Mouse (Mus musculus) hindbrain, embryonic 13.5 days (tissue): Measurements from ENCODE around the gene Amz2. TPM values are rescaled to one million over a fixed set of nuclear protein-coding genes. Genes with fewer than 3 reads are reported as not detected.

Source experiments
- microRNA-seq: library from miRNA; unstranded; fragments of <30 nt; microRNA quantifications from one replicate; pipeline ENCODE4, GENCODE M21; 2016
- polyA plus RNA-seq: library from polyadenylated mRNA; unstranded; fragments of >200 nt; fragmentation: Nextera tagmentation; extraction: Ambion mirVana; gene quantifications from 2 replicates; pipeline ENCODE4 v1.2.1, GENCODE M21; 2015

Gene Amz2
- polyA plus RNA-seq, 1 experiment from 2014 or later, result 57.0 TPM

Small RNAs within 50 kb of the gene (microRNA-seq; reads per million reads assigned to microRNA genes)
- not detected for gene Gm25540

Other genes starting within 250 kb of the Amz2 start
- gene Rgs9, start 127.8 kb upstream of the Amz2 start, polyA plus RNA-seq, result 6.2 and 7.6 TPM in 2 replicates
- gene Gna13, start 63.1 kb upstream of the Amz2 start, polyA plus RNA-seq, result 15.1 and 16.6 TPM in 2 replicates
- not detected in 2 replicates for gene 9930022D16Rik, start 12.0 kb upstream of the Amz2 start, polyA plus RNA-seq
- 5.0 and 8.9 TPM in 2 replicates for gene Arsg, start 47.4 kb downstream of the Amz2 start, polyA plus RNA-seq
- gene Slc16a6, start 47.7 kb downstream of the Amz2 start, polyA plus RNA-seq, result 4.1 and 6.3 TPM in 2 replicates
- gene Wipi1, start 186.0 kb downstream of the Amz2 start, polyA plus RNA-seq, result 17.8 and 18.2 TPM in 2 replicates
- 473 and 491 TPM in 2 replicates for gene Prkar1a, start 223.5 kb downstream of the Amz2 start, polyA plus RNA-seq